Mouse (Mus musculus) B cell, adult (primary cell): Measurements from ENCODE around the gene Gm15080. TPM values are rescaled to one million over a fixed set of nuclear protein-coding genes. Genes with fewer than 3 reads are reported as not detected.

Experiments
- total RNA-seq: library from RNA; stranded (reverse); gene quantifications from 4 replicates; pipeline ENCODE4 v1.2.4, GENCODE M21; 2023; ENCODE audit not compliant: inconsistent age

The Gm15080 gene
- total RNA-seq = not detected in 4 replicates

DNA sequence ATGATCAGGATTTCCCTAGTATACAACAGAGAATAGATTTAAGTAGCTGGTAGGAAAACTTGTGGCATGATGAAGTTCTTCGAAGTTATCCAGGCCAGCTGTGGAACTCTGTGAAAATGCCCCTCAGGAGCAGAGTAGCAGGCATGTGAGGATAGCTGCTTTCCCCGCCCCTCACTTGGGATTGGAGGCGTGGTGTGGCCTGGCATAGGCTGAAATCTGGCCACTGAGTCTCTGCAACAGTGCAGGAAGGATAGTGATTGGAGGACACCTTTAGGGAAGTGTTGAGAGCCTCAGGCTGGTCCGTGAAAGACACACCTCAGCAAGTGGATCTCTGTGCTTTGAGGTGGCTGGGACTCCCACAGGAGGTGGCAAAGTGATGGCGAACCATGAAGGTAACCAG is at the start of gene Gm15080:
TSS of gene Gm15080 (plus strand) at position 301 of the 400 bp plus-strand sequence.

Other genes with a start within 250 kb of the Gm15080 start
- not detected in 4 replicates for gene Gm15128, start 227.0 kb upstream of the Gm15080 start, total RNA-seq
- gene Gm15107, start 187.7 kb downstream of the Gm15080 start, total RNA-seq = not detected in 4 replicates